Mouse (Mus musculus): ENCODE measurements around the gene Smarcd1. TPM values are rescaled to one million over a fixed set of nuclear protein-coding genes. Genes with fewer than 3 reads are reported as not detected.
"Not testable (repeated sequence)": the region's sequence is repeated elsewhere in the genome, so short reads cannot be mapped to it uniquely, and the experiment has no call there.

Smarcd1 gene
- polyA plus RNA-seq, 1 experiment from 2014 or later, result 22.1 TPM

DNA sequence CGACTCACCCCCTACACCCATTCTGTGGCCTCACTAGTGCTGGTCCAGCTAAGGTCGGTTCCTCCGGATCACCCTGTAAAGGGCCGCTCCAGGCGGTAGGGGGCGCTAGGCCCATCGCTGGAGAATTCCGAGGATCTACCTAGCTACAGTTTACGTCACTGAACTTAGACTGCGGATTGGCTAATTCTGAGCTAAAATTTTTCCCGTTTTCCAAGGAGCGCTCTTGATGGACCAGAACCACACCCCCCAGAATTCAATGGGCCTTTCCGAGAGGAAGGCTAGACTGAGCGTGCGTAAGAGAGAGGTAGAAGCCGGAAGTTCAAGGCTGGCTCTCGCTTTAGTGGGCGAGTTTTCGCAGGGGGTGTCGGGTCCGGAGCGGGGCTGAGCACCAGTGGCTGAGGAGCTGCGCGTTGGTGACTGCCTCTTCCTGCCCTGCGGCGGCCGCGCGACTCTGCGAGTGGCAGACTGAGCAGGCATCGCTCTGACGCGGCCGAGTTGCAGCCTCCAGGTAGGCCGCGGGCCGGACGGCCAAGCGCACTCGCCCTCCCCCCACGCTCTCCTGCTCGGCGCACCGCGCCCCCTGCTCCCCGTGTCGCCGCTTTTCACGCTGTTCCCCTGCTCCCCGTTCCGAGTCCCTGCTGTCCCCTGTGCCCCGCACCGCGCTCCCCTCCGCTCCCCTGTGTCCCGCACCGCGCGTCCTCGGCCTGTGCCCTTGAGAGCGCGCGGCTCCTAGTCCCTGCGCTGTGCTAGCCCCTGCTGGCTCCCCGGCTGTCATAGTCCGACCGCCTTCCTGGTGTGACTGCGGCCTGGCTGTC lies 23.6 kb downstream of the Smarcd1 start, which contains the start of gene Cox14:
TSS of gene Cox14 (plus strand) at position 278 of the 815 bp plus-strand sequence.
- H3K9me3 ChIP-seq, result peaks cover 7% of the 10 kb centered on the region; the same call in 1 of the 2 replicates
- WGBS, result under 1% methylated on average over 56 of the region's 68 CpGs
- H3K4me1 ChIP-seq, result peaks cover 44% of the 10 kb centered on the region
- no peaks in the 10 kb centered on the region for H3K27me3 ChIP-seq (replicated peaks)
- ATAC-seq (ENCODE audit: extremely low read depth, insufficient number of reproducible peaks, low FRiP score, low TSS enrichment), result peak; percentile 89
- H3K4me2 ChIP-seq, result peak within 1 kb of the TSS; percentile 91
- H3K36me3 ChIP-seq, result peaks cover 43% of the 10 kb centered on the region
- H3K4me3 ChIP-seq, result peak within 1 kb of the TSS; percentile 98
- peak within 1 kb of the TSS; percentile 96 for H3K27ac ChIP-seq (replicated peaks)
- peak within 1 kb of the TSS; percentile 98 for H3K9ac ChIP-seq

DNA sequence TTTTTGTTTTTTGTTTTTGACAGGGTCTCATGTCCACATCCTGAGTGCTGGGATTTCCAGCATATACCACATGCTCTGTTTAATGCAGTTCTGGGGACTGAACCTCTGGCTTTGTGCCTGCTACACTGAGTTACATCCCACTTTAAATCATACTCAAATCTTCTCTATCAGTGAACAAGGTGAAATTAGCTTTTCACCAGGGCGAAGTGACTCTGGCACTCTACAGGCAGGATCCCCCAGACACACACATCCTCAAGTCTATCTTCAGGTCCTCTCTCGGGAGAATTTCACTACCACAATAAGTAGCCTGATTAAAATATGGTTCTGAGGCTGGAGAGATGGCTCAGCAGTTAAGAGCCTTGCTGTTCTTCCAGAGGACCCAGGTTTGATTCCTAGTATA lies 24.6 kb downstream of the Smarcd1 start:
- WGBS, result 56% methylated on average over 2 of the region's 2 CpGs
- H3K4me1 ChIP-seq, result peaks cover 44% of the 10 kb centered on the region
- peak overlapping the region; percentile 96; the same call in 1 of the 2 replicates for H3K27ac ChIP-seq (replicated peaks)
- ATAC-seq (ENCODE audit: extremely low read depth, insufficient number of reproducible peaks, low FRiP score, low TSS enrichment), result no peak
- H3K27me3 ChIP-seq (replicated peaks), result no peaks in the 10 kb centered on the region
- peak overlapping the region; percentile 98 for H3K4me3 ChIP-seq
- H3K4me2 ChIP-seq, result peak overlapping the region; percentile 91
- H3K9me3 ChIP-seq, result peaks cover 7% of the 10 kb centered on the region; the same call in 1 of the 2 replicates
- H3K36me3 ChIP-seq, result peaks cover 42% of the 10 kb centered on the region
- peak overlapping the region; percentile 98 for H3K9ac ChIP-seq

- H3K4me3 ChIP-seq; H3K9ac ChIP-seq; H3K27me3 ChIP-seq (replicated peaks); H3K9me3 ChIP-seq; H3K27ac ChIP-seq (replicated peaks); ATAC-seq (ENCODE audit: extremely low read depth, insufficient number of reproducible peaks, low FRiP score, low TSS enrichment): not testable (repeated sequence)
- Histone ChIP-seq H3K4me2 (peak overlapping the region; percentile 91; the same call in 1 of the 2 replicates), H3K4me1 (peaks cover 39% of the 10 kb centered on the region), H3K36me3 (peaks cover 43% of the 10 kb centered on the region)
- 92% methylated on average over 5 of the region's 5 CpGs for WGBS
These were observed 25.1 kb downstream of the Smarcd1 start for GRCm38 (mm10) chr15:99727039-99727438.

GRCm38 (mm10) chr15:99727525-99727924 lies 25.6 kb downstream of the Smarcd1 start:
- no peak overlapping the region for H3K27ac ChIP-seq (replicated peaks)
- no peaks in the 10 kb centered on the region for H3K27me3 ChIP-seq (replicated peaks)
- H3K4me1 ChIP-seq, result peaks cover 34% of the 10 kb centered on the region
- no peak overlapping the region for H3K4me3 ChIP-seq
- peaks cover 47% of the 10 kb centered on the region for H3K36me3 ChIP-seq
- 95% methylated on average over 12 of the region's 12 CpGs for WGBS
- no peak overlapping the region for H3K9ac ChIP-seq
- ATAC-seq (ENCODE audit: extremely low read depth, insufficient number of reproducible peaks, low FRiP score, low TSS enrichment), result no peak
- peaks cover 7% of the 10 kb centered on the region; the same call in 1 of the 2 replicates for H3K9me3 ChIP-seq
- H3K4me2 ChIP-seq, result no peak overlapping the region

DNA sequence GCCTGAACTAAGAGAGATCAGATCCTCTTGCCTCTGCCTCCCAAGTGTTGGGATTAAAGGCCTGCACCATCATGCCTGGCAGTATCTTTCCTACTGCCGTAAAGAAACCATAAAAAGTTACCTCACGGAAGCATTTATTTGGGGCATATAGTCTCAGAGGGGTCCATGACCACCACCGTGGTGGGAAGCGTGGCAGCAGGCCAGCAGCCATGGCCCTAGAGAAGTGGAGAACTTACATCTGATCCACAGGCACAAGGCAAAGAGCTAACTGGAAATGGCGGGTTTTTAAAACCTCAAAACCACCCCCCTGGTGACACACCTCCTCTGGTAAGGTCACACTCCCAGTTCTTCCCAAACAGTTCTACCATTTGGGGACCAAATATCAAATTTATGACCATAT lies 26.3 kb downstream of the Smarcd1 start:
- Histone ChIP-seq H3K27me3 (replicated peaks) (no peaks in the 10 kb centered on the region), H3K4me3 (no peak overlapping the region), H3K27ac (replicated peaks) (no peak overlapping the region), H3K4me1 (peaks cover 27% of the 10 kb centered on the region), H3K4me2 (no peak overlapping the region), H3K9me3 (peaks cover 7% of the 10 kb centered on the region; the same call in 1 of the 2 replicates), H3K9ac (no peak overlapping the region), H3K36me3 (peaks cover 54% of the 10 kb centered on the region)
- no peak for ATAC-seq (ENCODE audit: extremely low read depth, insufficient number of reproducible peaks, low FRiP score, low TSS enrichment)
- WGBS, result 96% methylated on average over 5 of the region's 5 CpGs

DNA sequence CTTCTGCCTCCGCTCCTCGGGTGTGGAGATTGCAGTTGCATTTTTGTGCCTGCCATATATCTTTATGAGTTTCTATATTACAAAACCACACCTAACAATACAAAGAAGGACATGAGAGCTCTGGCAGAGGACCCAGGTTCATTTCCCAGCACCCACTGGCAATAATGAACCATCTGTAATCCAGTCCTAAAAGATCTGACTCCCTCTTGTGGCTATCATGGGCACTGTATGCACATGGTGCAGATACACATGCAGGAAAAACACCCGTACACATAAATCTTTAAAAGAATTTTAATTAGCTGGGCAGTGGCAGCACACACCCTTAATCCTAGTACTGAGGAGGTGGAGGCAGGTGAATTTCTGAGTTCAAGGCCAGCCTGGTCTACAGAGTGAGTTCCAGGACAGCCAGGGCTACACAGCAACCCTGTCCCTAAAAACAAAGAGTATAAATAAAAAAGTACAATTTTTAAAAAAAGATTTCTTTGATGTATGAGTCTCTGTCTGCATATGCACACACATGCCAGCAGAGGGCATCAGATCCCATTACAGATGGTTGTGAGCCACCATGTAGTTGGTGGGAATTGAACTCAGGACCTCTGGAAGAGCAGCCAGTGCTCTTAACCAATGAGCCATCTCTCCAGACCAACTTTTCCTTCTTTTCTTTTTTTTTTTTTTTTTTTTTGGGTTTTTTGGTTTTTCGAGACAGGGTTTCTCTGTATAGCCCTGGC lies 27.3 kb downstream of the Smarcd1 start:
- H3K36me3 ChIP-seq, result peaks cover 64% of the 10 kb centered on the region
- peaks cover 7% of the 10 kb centered on the region; the same call in 1 of the 2 replicates for H3K9me3 ChIP-seq
- no peak overlapping the region for H3K9ac ChIP-seq
- H3K27ac ChIP-seq (replicated peaks), result no peak overlapping the region
- WGBS, result 98% methylated on average over 4 of the region's 4 CpGs
- no peak for ATAC-seq (ENCODE audit: extremely low read depth, insufficient number of reproducible peaks, low FRiP score, low TSS enrichment)
- peaks cover 17% of the 10 kb centered on the region for H3K4me1 ChIP-seq
- no peak overlapping the region for H3K4me2 ChIP-seq
- H3K27me3 ChIP-seq (replicated peaks), result no peaks in the 10 kb centered on the region
- no peak overlapping the region for H3K4me3 ChIP-seq

GRCm38 (mm10) chr15:99731167-99731566 lies 29.2 kb downstream of the Smarcd1 start:
- 87% methylated on average over 2 of the region's 2 CpGs for WGBS
- Histone ChIP-seq H3K4me1 (peaks cover 8% of the 10 kb centered on the region), H3K9ac (no peak overlapping the region), H3K4me2 (no peak overlapping the region), H3K27me3 (replicated peaks) (no peaks in the 10 kb centered on the region), H3K36me3 (peaks cover 82% of the 10 kb centered on the region), H3K27ac (replicated peaks) (no peak overlapping the region), H3K9me3 (peaks cover 7% of the 10 kb centered on the region; the same call in 1 of the 2 replicates), H3K4me3 (no peak overlapping the region)
- no peak for ATAC-seq (ENCODE audit: extremely low read depth, insufficient number of reproducible peaks, low FRiP score, low TSS enrichment)

DNA sequence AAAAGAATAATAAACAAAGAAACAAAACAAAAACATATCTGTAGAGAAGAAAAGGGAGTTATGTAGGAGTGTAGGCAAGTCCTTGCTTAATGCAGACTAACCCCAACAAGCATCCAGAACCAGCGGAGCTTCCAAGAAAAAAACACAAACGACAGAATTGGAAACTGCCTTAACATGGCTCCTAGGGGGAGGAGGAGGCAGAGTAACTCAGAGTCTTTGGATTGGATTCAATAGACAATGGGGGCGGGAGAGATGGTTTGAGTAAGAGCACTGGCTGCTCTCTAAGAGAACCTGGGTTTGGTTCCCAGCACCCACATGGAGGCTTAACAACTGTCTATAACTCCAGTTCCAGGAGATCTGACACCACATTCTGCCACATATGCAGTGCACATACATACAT lies 29.7 kb downstream of the Smarcd1 start:
- no peak for ATAC-seq (ENCODE audit: extremely low read depth, insufficient number of reproducible peaks, low FRiP score, low TSS enrichment)
- peaks cover 87% of the 10 kb centered on the region for H3K36me3 ChIP-seq
- WGBS, result 84% methylated on average over 3 of the region's 3 CpGs

DNA sequence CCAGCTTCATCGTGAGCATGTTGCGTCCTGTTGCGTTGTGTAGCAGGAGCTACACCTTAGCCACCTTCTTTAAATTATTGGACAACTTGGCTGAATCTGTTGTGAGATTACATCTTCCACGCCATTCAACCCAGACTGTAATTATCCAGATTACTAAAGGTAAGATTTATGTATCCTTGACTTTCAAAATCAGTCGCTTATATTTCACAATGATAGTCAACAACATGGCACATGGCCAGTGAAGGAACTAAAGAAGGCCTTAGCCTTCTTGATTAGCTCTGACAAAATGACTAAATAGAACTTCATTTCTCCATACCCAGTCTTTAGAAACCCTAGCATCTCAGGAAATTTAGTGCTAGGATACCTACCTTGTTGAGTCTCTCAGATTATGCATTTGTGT lies 31.3 kb downstream of the Smarcd1 start:
- H3K9me3 ChIP-seq, result peaks cover 7% of the 10 kb centered on the region; the same call in 1 of the 2 replicates
- H3K27ac ChIP-seq (replicated peaks), result no peak overlapping the region
- ATAC-seq (ENCODE audit: extremely low read depth, insufficient number of reproducible peaks, low FRiP score, low TSS enrichment), result no peak
- peaks cover 93% of the 10 kb centered on the region for H3K36me3 ChIP-seq
- WGBS, result 94% methylated on average over 5 of the region's 5 CpGs
- no peak overlapping the region for H3K4me3 ChIP-seq
- no peak overlapping the region for H3K4me2 ChIP-seq
- H3K4me1 ChIP-seq, result no peaks in the 10 kb centered on the region
- no peak overlapping the region for H3K9ac ChIP-seq
- no peaks in the 10 kb centered on the region for H3K27me3 ChIP-seq (replicated peaks)

More for the DNA sequence above, 29.7 kb downstream of the Smarcd1 start:
- H3K27ac ChIP-seq (replicated peaks), result no peak overlapping the region
- H3K4me2 ChIP-seq, result no peak overlapping the region
- H3K27me3 ChIP-seq (replicated peaks), result no peaks in the 10 kb centered on the region
- H3K4me1 ChIP-seq, result peaks cover 3% of the 10 kb centered on the region
- H3K9me3 ChIP-seq, result peaks cover 7% of the 10 kb centered on the region; the same call in 1 of the 2 replicates
- no peak overlapping the region for H3K9ac ChIP-seq
- no peak overlapping the region for H3K4me3 ChIP-seq

DNA sequence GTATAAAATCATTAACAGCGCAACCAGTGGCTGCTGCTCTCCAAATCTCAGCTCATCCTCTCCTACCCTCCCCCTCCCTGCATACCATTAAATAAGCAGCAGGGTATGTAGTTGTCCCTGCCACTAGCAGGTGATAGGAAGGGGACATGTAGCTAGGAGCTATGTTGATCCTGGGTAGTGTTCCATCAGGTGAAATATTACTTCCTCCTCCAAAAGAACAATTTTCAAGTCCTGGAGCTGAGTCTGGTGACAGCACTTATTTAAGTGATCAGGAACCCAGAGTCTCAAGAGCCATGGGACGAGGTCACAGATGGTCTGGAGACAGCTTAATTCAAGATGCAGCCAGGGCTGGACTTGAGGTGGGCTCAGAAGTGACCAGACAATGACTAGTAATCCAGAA lies 33.7 kb downstream of the Smarcd1 start:
- H3K27me3 ChIP-seq (replicated peaks), result no peaks in the 10 kb centered on the region
- H3K9ac ChIP-seq, result no peak overlapping the region
- H3K27ac ChIP-seq (replicated peaks), result no peak overlapping the region
- peaks cover 95% of the 10 kb centered on the region for H3K36me3 ChIP-seq
- no peak overlapping the region for H3K4me2 ChIP-seq
- no peaks in the 10 kb centered on the region for H3K9me3 ChIP-seq
- H3K4me3 ChIP-seq, result no peak overlapping the region
- H3K4me1 ChIP-seq, result no peaks in the 10 kb centered on the region
- 83% methylated on average over 2 of the region's 2 CpGs for WGBS
- no peak for ATAC-seq (ENCODE audit: extremely low read depth, insufficient number of reproducible peaks, low FRiP score, low TSS enrichment)

DNA sequence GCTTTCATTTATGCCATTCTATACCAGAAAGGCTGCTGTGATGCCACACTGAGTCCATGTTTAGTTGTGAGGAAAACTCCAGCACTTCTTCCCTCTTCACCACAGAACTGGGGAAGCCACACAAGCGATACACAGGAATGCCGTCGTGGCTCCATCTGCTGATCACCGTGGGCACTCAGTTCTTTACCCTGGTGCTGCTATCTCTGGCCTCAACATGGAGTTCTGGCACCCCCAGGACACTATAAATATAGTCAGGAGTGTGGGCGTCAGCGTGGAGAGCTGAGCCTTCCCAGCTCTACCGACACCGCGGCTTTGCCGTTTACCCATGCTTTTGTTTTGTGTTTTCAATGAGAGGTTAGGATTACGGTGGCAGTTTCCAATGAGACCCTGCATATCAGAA lies 34.7 kb downstream of the Smarcd1 start:
- peaks cover 98% of the 10 kb centered on the region for H3K36me3 ChIP-seq
- H3K27me3 ChIP-seq (replicated peaks), result no peaks in the 10 kb centered on the region
- H3K4me1 ChIP-seq, result no peaks in the 10 kb centered on the region
- WGBS, result 80% methylated on average over 11 of the region's 11 CpGs
- H3K27ac ChIP-seq (replicated peaks), result no peak overlapping the region
- H3K9me3 ChIP-seq, result no peaks in the 10 kb centered on the region
- H3K4me2 ChIP-seq, result no peak overlapping the region
- H3K4me3 ChIP-seq, result no peak overlapping the region
- H3K9ac ChIP-seq, result no peak overlapping the region
- ATAC-seq (ENCODE audit: extremely low read depth, insufficient number of reproducible peaks, low FRiP score, low TSS enrichment), result no peak
